Comparison of ENCODE assay signal across 25 mouse cellular contexts in the genomic region with DNA sequence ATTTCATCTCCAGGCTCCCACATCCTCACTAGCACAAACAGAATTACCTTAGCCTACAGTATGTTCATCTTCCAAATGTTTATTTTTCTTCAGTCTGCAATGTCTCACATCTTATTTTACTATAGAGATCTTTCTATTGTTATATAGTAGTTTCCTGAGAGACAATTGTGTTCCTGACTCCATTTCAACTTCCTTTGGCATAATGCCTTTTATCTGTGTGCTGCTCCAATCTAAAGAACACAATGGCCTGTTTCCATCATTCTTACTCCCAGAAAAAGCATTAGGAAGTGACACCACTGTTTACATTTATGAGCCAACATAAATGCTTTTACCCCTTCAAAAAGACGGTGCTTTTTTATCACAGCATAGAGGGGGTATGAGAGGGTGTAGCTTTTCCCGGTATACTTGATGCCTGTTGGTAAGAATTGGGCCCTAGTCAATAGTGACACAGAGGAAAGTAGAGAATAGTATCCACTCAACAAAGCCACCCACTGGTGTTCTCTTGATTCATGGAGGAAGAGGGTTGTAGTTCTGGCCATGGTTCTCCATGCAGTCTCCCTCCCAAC.
DNase-seq lines count a peak whose midpoint lies in the region; ATAC-seq and TF ChIP-seq lines count a peak whose summit lies in the region.
"Had no signal": no experiment of that assay in that cellular context is flagged by ENCODE, and none has a peak within 500 bp of the region (broad histone marks: within the 10 kb centered on the region; RNA-seq: fewer than 3 reads in every experiment).

No protein-coding gene starts in this region.

- no peak for TF ChIP-seq CTCF in heart, postnatal 0 days (IDR thresholded peaks at IDR 0.05; ENCODE audit: low read depth)
- no peak for TF ChIP-seq CTCF in spleen, adult 2 months (IDR thresholded peaks at IDR 0.05; ENCODE audit: extremely low read depth, insufficient read depth, insufficient read length, insufficient replicate concordance)

- H3K9ac ChIP-seq in heart, embryonic 13.5 days: no peak overlapping the region
- no peak overlapping the region for H3K9ac ChIP-seq in heart, postnatal 0 days (replicated peaks; ENCODE audit: low read depth, low read length)
- no peak overlapping the region for H3K9ac ChIP-seq in lung, embryonic 15.5 days
- H3K9ac ChIP-seq: forebrain, embryonic 13.5 days; hindbrain, embryonic 12.5 days; hindbrain, embryonic 15.5 days had no signal

- no peaks in the 10 kb centered on the region for H3K36me3 ChIP-seq in heart, embryonic 13.5 days
- H3K36me3 ChIP-seq in heart, embryonic 10.5 days: no peaks in the 10 kb centered on the region
- no peaks in the 10 kb centered on the region for H3K36me3 ChIP-seq in heart, postnatal 0 days (replicated peaks; ENCODE audit: control insufficient read depth, insufficient read depth, low read length)
- H3K36me3 ChIP-seq in lung, embryonic 15.5 days: no peaks in the 10 kb centered on the region
- no peaks in the 10 kb centered on the region for H3K36me3 ChIP-seq in spleen, adult 2 months (ENCODE audit: control insufficient read depth, insufficient read depth, low read length)
- H3K36me3 ChIP-seq: forebrain, embryonic 10.5 days; G1E; hindbrain, embryonic 12.5 days; hindbrain, embryonic 15.5 days had no signal

- no peak for TF ChIP-seq POLR2A in spleen, adult 2 months (IDR thresholded peaks at IDR 0.05; ENCODE audit: low read depth, low read length)

- no peak overlapping the region for H3K4me2 ChIP-seq in heart, embryonic 13.5 days
- H3K4me2 ChIP-seq in heart, postnatal 0 days (ENCODE audit: low read depth, low read length): no peak overlapping the region
- no peak overlapping the region for H3K4me2 ChIP-seq in lung, embryonic 15.5 days
- H3K4me2 ChIP-seq: forebrain, embryonic 13.5 days; hindbrain, embryonic 12.5 days; hindbrain, embryonic 15.5 days had no signal

- no peaks in the 10 kb centered on the region for H3K9me3 ChIP-seq in heart, embryonic 13.5 days
- no peaks in the 10 kb centered on the region for H3K9me3 ChIP-seq in heart, embryonic 10.5 days
- H3K9me3 ChIP-seq in heart, postnatal 0 days (replicated peaks; ENCODE audit: control insufficient read depth, low read length): no peaks in the 10 kb centered on the region
- H3K9me3 ChIP-seq in lung, embryonic 15.5 days: no peaks in the 10 kb centered on the region
- H3K9me3 ChIP-seq: forebrain, embryonic 10.5 days; forebrain, embryonic 13.5 days; G1E; hindbrain, embryonic 12.5 days; hindbrain, embryonic 15.5 days had no signal

- no peak overlapping the region for H3K4me3 ChIP-seq in heart, embryonic 13.5 days
- no peak overlapping the region for H3K4me3 ChIP-seq in heart, embryonic 10.5 days
- no peak overlapping the region for H3K4me3 ChIP-seq in heart, postnatal 0 days (ENCODE audit: low read depth, low read length)
- H3K4me3 ChIP-seq in lung, embryonic 15.5 days: no peak overlapping the region
- no peak overlapping the region for H3K4me3 ChIP-seq in spleen, adult 2 months (ENCODE audit: extremely low read depth, insufficient read depth, insufficient read length)
- H3K4me3 ChIP-seq: forebrain, embryonic 10.5 days; forebrain, embryonic 13.5 days; hindbrain, embryonic 12.5 days; hindbrain, embryonic 15.5 days had no signal

- TF ChIP-seq EP300 in heart, postnatal 0 days (IDR thresholded peaks at IDR 0.05; ENCODE audit: low read depth): no peak

- DNase-seq in heart, embryonic 10.5 days (ENCODE audit: low spot score): no peak
- peak; percentile 32 for DNase-seq in heart, postnatal 0 days (ENCODE audit: low spot score)
- no peak for DNase-seq in heart, postnatal 4 days
- no peak for DNase-seq in lung, postnatal 36 days
- no peak for DNase-seq in spleen, adult 2 months (ENCODE audit: low read depth in 1 of 2, low spot score in 2 of 2)
- no peak for DNase-seq in spleen, postnatal 4 days (ENCODE audit: low spot score in 2 of 2)
- DNase-seq: adrenal gland, postnatal 10 days; adrenal gland, postnatal 36 days; B cell, adult 2 months; cerebellum, adult 18-20 months; cerebellum, adult 9-10 months; cerebellum, postnatal 14 days; gastrocnemius, postnatal 10 days; gastrocnemius, postnatal 36 days; heart, postnatal 10 days had no signal

- 68% methylated on average over 2 of the region's 2 CpGs for WGBS in heart, embryonic 13.5 days
- WGBS in heart, embryonic 10.5 days: 69% methylated on average over 2 of the region's 2 CpGs
- WGBS in heart, postnatal 0 days: 62% methylated on average over 2 of the region's 2 CpGs
- 24% methylated on average over 2 of the region's 2 CpGs for WGBS in lung, embryonic 15.5 days
- 79% methylated on average over 2 of the region's 2 CpGs for WGBS in spleen, adult 2 months

- no peak for ATAC-seq in heart, embryonic 13.5 days (ENCODE audit: extremely low read depth, insufficient number of reproducible peaks, low FRiP score, low TSS enrichment)
- 0 out of 2 replicates have a peak, but pooled peaks have one; percentile 17 for ATAC-seq in heart, postnatal 0 days (ENCODE audit: insufficient read depth, low read depth)
- peak; percentile 31; the same call in 1 of the 2 replicates for ATAC-seq in lung, embryonic 15.5 days (ENCODE audit: borderline replicate concordance, extremely low read depth, low FRiP score, low TSS enrichment)
- ATAC-seq: forebrain, embryonic 13.5 days; forebrain, embryonic 16.5 days; Patski had no signal

- peak overlapping the region; percentile 62 for H3K27ac ChIP-seq in heart, embryonic 13.5 days (replicated peaks)
- H3K27ac ChIP-seq in heart, embryonic 10.5 days: no peak overlapping the region
- H3K27ac ChIP-seq in heart, postnatal 0 days (ENCODE audit: low read depth): peak overlapping the region; percentile 62
- 0 out of 2 replicates have a peak overlapping the region, but pooled peaks have one; percentile 32 for H3K27ac ChIP-seq in lung, embryonic 15.5 days
- peak overlapping the region; percentile 20; the same call in 1 of the 2 replicates for H3K27ac ChIP-seq in spleen, adult 2 months (ENCODE audit: insufficient read depth, low read length)
- H3K27ac ChIP-seq: forebrain, embryonic 10.5 days; forebrain, embryonic 13.5 days; hindbrain, embryonic 12.5 days; hindbrain, embryonic 15.5 days had no signal

- H3K27me3 ChIP-seq in heart, embryonic 13.5 days (replicated peaks): no peaks in the 10 kb centered on the region
- H3K27me3 ChIP-seq in heart, embryonic 10.5 days (ENCODE audit: insufficient read depth, poor library complexity, severe bottlenecking): no peaks in the 10 kb centered on the region
- H3K27me3 ChIP-seq in heart, postnatal 0 days (ENCODE audit: control insufficient read depth, insufficient read depth, low read length): no peaks in the 10 kb centered on the region
- H3K27me3 ChIP-seq in lung, embryonic 15.5 days: no peaks in the 10 kb centered on the region
- H3K27me3 ChIP-seq in spleen, adult 2 months (ENCODE audit: control insufficient read depth, insufficient read depth, low read length): no peaks in the 10 kb centered on the region
- H3K27me3 ChIP-seq: CH12.LX; forebrain, embryonic 13.5 days; hindbrain, embryonic 15.5 days; Patski had no signal

- peaks cover 60% of the 10 kb centered on the region for H3K4me1 ChIP-seq in heart, embryonic 13.5 days
- peaks cover 41% of the 10 kb centered on the region for H3K4me1 ChIP-seq in heart, embryonic 10.5 days
- H3K4me1 ChIP-seq in heart, postnatal 0 days (ENCODE audit: control insufficient read depth, insufficient read depth): peaks cover 30% of the 10 kb centered on the region
- peaks cover under 1% of the 10 kb centered on the region for H3K4me1 ChIP-seq in lung, embryonic 15.5 days
- H3K4me1 ChIP-seq in spleen, adult 2 months (ENCODE audit: control insufficient read depth, insufficient read depth, insufficient read length): peaks cover 8% of the 10 kb centered on the region; the same call in 1 of the 2 replicates
- H3K4me1 ChIP-seq: forebrain, embryonic 13.5 days; hindbrain, embryonic 12.5 days; hindbrain, embryonic 15.5 days had no signal
